Comparison of ENCODE assay signal across 29 mouse cellular contexts in the genomic region with DNA sequence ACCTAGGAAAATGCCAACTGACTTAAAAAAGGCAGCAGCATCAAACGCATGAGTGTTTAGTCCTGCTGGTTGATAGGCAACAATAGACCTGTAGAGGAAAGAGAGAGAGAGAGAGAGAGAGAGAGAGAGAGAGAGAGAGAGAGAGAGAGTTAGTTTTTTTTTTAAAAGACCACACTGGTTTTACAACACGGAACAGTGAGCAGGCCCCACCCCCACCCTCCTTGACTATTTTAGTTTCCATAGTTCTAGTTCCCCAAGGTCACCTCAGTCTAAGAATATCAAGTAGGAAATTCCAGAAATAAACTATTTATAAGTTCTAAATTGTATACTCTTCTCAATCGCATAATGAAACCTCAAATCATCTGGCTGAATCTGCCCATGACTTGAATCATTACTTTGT.
"Had no signal": no experiment of that assay in that cellular context is flagged by ENCODE, and none has a peak within 500 bp of the region (broad histone marks: within the 10 kb centered on the region; RNA-seq: fewer than 3 reads in every experiment).

No protein-coding gene starts in this region.

- H3K4me1 ChIP-seq: limb, embryonic 10.5 days; limb, embryonic 12.5 days; limb, embryonic 13.5 days; limb, embryonic 15.5 days; liver, embryonic 12.5 days; liver, embryonic 13.5 days; liver, embryonic 15.5 days; lung, embryonic 15.5 days; megakaryocyte, embryonic 14.5 days; midbrain, embryonic 10.5 days; midbrain, embryonic 12.5 days; midbrain, embryonic 13.5 days; midbrain, embryonic 15.5 days had no signal

- H3K27me3 ChIP-seq: limb, embryonic 12.5 days; limb, embryonic 13.5 days; limb, embryonic 15.5 days; liver, embryonic 12.5 days; liver, embryonic 13.5 days; liver, embryonic 15.5 days; lung, embryonic 15.5 days; midbrain, embryonic 12.5 days; midbrain, embryonic 13.5 days; midbrain, embryonic 15.5 days had no signal

- H3K9ac ChIP-seq: limb, embryonic 12.5 days; limb, embryonic 13.5 days; limb, embryonic 15.5 days; liver, embryonic 12.5 days; liver, embryonic 13.5 days; liver, embryonic 14.5 days; liver, embryonic 15.5 days; liver, postnatal 0 days; lung, embryonic 14.5 days; lung, embryonic 15.5 days; midbrain, embryonic 12.5 days; midbrain, embryonic 13.5 days; midbrain, embryonic 15.5 days had no signal

- H3K27ac ChIP-seq: limb, embryonic 10.5 days; limb, embryonic 12.5 days; limb, embryonic 13.5 days; limb, embryonic 15.5 days; liver, embryonic 12.5 days; liver, embryonic 13.5 days; liver, embryonic 14.5 days; liver, embryonic 15.5 days; lung, embryonic 15.5 days; macrophage; midbrain, embryonic 10.5 days; midbrain, embryonic 12.5 days; midbrain, embryonic 13.5 days; midbrain, embryonic 15.5 days had no signal

- H3K36me3 ChIP-seq: limb, embryonic 10.5 days; limb, embryonic 12.5 days; limb, embryonic 13.5 days; limb, embryonic 15.5 days; liver, embryonic 12.5 days; liver, embryonic 13.5 days; liver, embryonic 15.5 days; lung, embryonic 15.5 days; midbrain, embryonic 10.5 days; midbrain, embryonic 12.5 days; midbrain, embryonic 13.5 days; midbrain, embryonic 15.5 days had no signal

- H3K4me3 ChIP-seq: limb, embryonic 10.5 days; limb, embryonic 12.5 days; limb, embryonic 13.5 days; limb, embryonic 15.5 days; liver, embryonic 12.5 days; liver, embryonic 13.5 days; liver, embryonic 15.5 days; lung, embryonic 15.5 days; megakaryocyte, embryonic 14.5 days; midbrain, embryonic 10.5 days; midbrain, embryonic 12.5 days; midbrain, embryonic 13.5 days; midbrain, embryonic 15.5 days; myocyte had no signal

- H3K9me3 ChIP-seq: limb, embryonic 10.5 days; limb, embryonic 12.5 days; limb, embryonic 13.5 days; limb, embryonic 15.5 days; liver, embryonic 12.5 days; liver, embryonic 13.5 days; liver, embryonic 15.5 days; lung, embryonic 15.5 days; megakaryocyte, embryonic 14.5 days; midbrain, embryonic 10.5 days; midbrain, embryonic 12.5 days; midbrain, embryonic 13.5 days; midbrain, embryonic 15.5 days had no signal

- DNase-seq: left cerebral cortex, postnatal 4 days; liver; liver, embryonic 13.5 days; liver, postnatal 0 days; lung, adult 18-20 months; lung, adult 2 months; lung, embryonic 14.5 days; lung, postnatal 10 days; lung, postnatal 14 days; lung, postnatal 36 days; lung, postnatal 4 days; midbrain, embryonic 14.5 days had no signal

- H3K4me2 ChIP-seq: limb, embryonic 12.5 days; limb, embryonic 13.5 days; limb, embryonic 15.5 days; liver, embryonic 11.5 days; liver, embryonic 12.5 days; liver, embryonic 13.5 days; liver, embryonic 15.5 days; lung, embryonic 14.5 days; lung, embryonic 15.5 days; midbrain, embryonic 11.5 days; midbrain, embryonic 12.5 days; midbrain, embryonic 13.5 days; midbrain, embryonic 15.5 days had no signal
